Mouse (Mus musculus): ENCODE data around the gene Cyp4a12b. TPM values are rescaled to one million over a fixed set of nuclear protein-coding genes. Genes with fewer than 3 reads are reported as not detected.
A peak's percentile ranks its signal among the peaks of the same experiment; 100 is the strongest.
"Not testable (repeated sequence)": the region's sequence is repeated elsewhere in the genome, so short reads cannot be mapped to it uniquely, and the experiment has no call there.

Cyp4a12b gene
- not detected for total RNA-seq (2021)

DNA sequence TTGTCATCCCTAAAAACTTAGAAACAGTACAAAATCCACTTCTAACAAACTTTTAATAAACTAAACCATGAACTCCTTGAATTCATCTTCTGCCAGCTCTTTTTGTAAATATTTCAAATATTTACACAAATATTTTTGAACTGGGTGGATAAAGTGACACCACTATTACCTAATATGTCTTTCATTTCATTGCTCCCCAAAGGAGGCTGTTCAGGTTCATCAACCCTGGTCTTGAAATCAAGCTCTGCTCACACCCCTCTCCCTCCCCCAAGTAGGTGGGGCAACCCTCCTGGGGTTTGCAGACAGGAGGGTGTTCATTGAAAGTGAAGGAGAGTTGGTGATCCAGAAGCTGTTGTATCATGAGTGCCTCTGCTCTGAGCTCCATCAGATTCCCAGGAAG, at the start of gene Cyp4a12b:
TSS of gene Cyp4a12b (plus strand) at position 301 of the 400 bp plus-strand sequence.
- not testable (repeated sequence) for DNase-seq (ENCODE audit: extremely low spot score in 1 of 2, low spot score in 1 of 2)

GRCm38 (mm10) chr4:115365624-115366023, 45.8 kb upstream of the Cyp4a12b start:
- not testable (repeated sequence) for DNase-seq (ENCODE audit: extremely low spot score in 1 of 2, low spot score in 1 of 2)

DNA sequence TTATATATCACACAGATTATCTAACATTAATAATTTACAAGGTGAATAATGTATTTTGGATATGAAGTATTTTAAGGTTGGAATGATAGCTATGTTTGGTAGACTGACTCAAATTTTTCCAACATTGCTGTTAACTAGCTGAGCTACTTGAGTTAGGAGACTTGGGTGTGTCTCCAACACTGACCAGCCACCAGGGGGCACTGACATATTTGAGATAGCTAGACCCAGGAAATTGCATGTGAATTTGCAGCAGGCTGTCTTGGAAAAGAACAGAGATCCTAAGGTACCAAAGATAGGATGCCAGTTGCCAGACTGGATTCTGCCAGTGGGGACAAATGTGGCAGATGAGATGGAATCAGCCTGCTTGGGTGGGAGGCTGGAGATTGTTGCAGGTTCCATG, 43.4 kb upstream of the Cyp4a12b start:
- peak in 1 of 2 experiments; percentile 1 for DNase-seq (ENCODE audit: extremely low spot score in 1 of 2, low spot score in 1 of 2)

DNA sequence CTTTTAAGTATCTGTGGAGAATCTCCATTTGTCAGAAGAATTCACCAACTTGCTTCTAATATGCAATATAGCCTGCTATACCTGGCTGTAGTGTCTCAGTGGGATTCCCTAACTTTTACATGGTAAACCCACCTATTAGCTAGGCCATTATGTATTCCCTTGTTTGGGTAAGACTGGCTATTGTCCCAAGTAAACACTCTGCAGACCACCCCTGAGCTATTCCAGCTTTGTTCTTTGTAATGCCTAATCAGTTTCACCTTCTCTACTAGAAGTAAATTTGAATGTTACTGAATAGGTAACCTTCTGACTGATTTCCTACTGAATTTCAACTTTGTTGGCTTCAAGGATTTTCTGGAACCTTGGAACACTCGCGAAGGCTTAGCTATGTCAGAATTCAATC, 15.2 kb upstream of the Cyp4a12b start:
- not testable (repeated sequence) for DNase-seq (ENCODE audit: extremely low spot score in 1 of 2, low spot score in 1 of 2)

GRCm38 (mm10) chr4:115396950-115397349, 14.5 kb upstream of the Cyp4a12b start:
- not testable (repeated sequence) for DNase-seq (ENCODE audit: extremely low spot score in 1 of 2, low spot score in 1 of 2)

DNA sequence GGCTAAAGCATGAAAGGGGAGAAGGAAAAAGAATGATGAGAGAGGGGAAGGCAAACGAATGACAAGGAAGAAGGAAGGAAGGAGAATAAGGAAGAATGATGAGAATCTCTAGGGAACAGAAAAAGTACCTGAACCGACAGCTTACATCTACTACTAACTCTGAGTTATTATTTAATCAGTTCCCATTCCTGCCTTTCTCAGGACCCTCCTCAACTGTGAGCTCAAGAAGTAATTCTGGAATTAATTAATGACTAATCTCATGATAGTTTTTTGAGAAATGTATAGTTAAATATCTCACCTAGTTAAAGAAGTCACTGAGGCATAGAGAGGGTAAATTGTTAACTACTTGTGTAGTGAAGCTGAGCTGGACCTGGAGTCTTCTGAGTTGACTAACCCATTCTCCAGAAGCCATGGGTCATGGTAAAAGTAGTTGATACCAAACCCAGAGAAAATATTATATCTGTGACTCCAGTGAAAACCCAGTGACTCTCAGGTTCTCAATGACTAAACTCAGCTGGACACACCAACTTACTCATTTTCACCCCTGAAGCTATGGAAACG, 39.2 kb downstream of the Cyp4a12b start:
- no peak for DNase-seq (ENCODE audit: extremely low spot score in 1 of 2, low spot score in 1 of 2)

GRCm38 (mm10) chr4:115452304-115452703, 40.9 kb downstream of the Cyp4a12b start, which contains the start of gene Cyp4a30b:
Gene Cyp4a30b, plus strand, starts transcription at chr4:115452604.
- no peak for DNase-seq (ENCODE audit: extremely low spot score in 1 of 2, low spot score in 1 of 2)

GRCm38 (mm10) chr4:115473585-115473984, 62.2 kb downstream of the Cyp4a12b start:
- not testable (repeated sequence) for DNase-seq (ENCODE audit: extremely low spot score in 1 of 2, low spot score in 1 of 2)

DNA sequence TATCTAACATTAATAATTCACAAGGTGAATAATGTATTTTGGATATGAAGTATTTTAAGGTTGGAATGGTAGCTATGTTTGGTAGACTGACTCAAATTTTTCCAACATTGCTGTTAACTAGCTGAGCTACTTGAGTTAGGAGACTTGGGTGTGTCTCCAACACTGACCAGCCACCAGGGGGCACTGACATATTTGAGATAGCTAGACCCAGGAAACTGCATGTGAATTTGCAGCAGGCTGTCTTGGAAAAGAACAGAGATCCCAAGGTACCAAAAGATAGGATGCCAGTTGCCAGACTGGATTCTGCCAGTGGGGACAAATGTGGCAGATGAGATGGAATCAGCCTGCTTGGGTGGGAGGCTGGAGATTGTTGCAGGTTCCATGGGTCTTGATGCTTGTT, 64.6 kb downstream of the Cyp4a12b start:
- not testable (repeated sequence) for DNase-seq (ENCODE audit: extremely low spot score in 1 of 2, low spot score in 1 of 2)

DNA sequence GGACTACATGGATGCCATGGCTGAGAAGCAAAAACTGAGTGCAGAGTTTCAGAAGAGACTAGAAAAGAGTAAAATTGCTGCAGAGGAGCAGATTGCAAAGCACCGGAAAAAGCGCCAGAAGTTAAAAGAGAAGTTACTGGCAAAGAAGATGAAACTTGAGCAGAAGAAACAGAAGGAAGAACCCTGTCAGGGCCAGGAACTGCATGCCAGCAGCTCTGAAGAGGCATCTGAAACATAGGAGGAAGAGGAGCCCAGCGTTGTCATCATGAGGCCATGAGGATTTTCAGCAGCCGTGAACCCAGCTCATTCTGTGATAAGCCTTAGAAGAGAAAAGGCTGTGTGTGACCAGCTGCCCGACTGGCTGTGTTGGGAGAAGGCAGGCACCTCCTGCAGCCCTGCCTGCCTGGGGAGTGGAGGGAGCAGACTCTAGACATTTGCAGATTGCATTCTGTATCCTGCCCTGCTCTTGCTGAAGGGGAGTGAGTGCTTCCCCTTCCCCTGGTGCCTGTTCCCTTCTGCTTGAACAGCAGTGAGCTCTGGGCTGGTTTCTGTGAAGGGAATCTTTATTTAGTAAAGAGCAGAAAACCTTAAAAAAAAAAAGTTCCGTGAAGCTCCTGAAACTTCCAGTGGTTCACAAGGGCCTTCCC, 69.7 kb downstream of the Cyp4a12b start:
- no peak for DNase-seq (ENCODE audit: extremely low spot score in 1 of 2, low spot score in 1 of 2)

Other genes with a start within 250 kb of the Cyp4a12b start
- gene Cyp4a29, start 169.5 kb upstream of the Cyp4a12b start, total RNA-seq (2021): not detected
- not detected for gene Cyp4a12a, start 112.6 kb upstream of the Cyp4a12b start, total RNA-seq (2021)
- gene Cyp4a30b, start 41.0 kb downstream of the Cyp4a12b start, total RNA-seq (2021): not detected
- gene Cyp4a14, start 84.5 kb downstream of the Cyp4a12b start, total RNA-seq (2021): not detected
- not detected for gene Cyp4a10, start 106.6 kb downstream of the Cyp4a12b start, total RNA-seq (2021)
- not detected for gene Cyp4a31, start 152.0 kb downstream of the Cyp4a12b start, total RNA-seq (2021)
- not detected for gene Cyp4a32, start 189.3 kb downstream of the Cyp4a12b start, total RNA-seq (2021)
- gene Cyp4b1, start 236.1 kb downstream of the Cyp4a12b start, total RNA-seq (2021): 1 to 10 TPM in 1 of 2 experiments, under 1 TPM in 1; 0.87 to 1.4 TPM

Measured in layer of hippocampus, postnatal 25 days (tissue).